Comparison of ENCODE assay signal across 13 mouse cellular contexts in genomic region chr11:52005586-52005985, GRCm38 (mm10). TPM values are rescaled to one million over a fixed set of nuclear protein-coding genes. Genes with fewer than 3 reads are reported as not detected.
A peak's percentile ranks its signal among the peaks of the same experiment; 100 is the strongest.
DNase-seq lines count a peak whose midpoint lies in the region; ATAC-seq lines count a peak whose summit lies in the region.
"Had no signal": no experiment of that assay in that cellular context is flagged by ENCODE, and none has a peak within 500 bp of the region (broad histone marks: within the 10 kb centered on the region; RNA-seq: fewer than 3 reads in every experiment).

No protein-coding gene starts in this region.

- ATAC-seq in heart, embryonic 16.5 days (replicated peaks; ENCODE audit: extremely low read depth, insufficient read depth, low FRiP score), result no peak
- ATAC-seq in forebrain, embryonic 14.5 days, result no peak
- no peak for ATAC-seq in midbrain, embryonic 12.5 days (ENCODE audit: low FRiP score, low read depth)
- ATAC-seq: CD4-positive, CD25-positive, alpha-beta regulatory T cell, adult 4 months had no signal

- H3K4me2 ChIP-seq in heart, embryonic 16.5 days (ENCODE audit: low read depth, low read length), result peak overlapping the region; percentile 31; the same call in 1 of the 2 replicates
- peak overlapping the region; percentile 14; the same call in 1 of the 2 replicates for H3K4me2 ChIP-seq in forebrain, embryonic 14.5 days (ENCODE audit: low read length)
- H3K4me2 ChIP-seq in midbrain, embryonic 12.5 days (replicated peaks), result peak overlapping the region; percentile 30

- H3K4me1 ChIP-seq in heart, embryonic 16.5 days (ENCODE audit: control insufficient read depth, insufficient read depth, low read length), result peaks cover 19% of the 10 kb centered on the region
- H3K4me1 ChIP-seq in forebrain, embryonic 14.5 days (ENCODE audit: control insufficient read depth, insufficient read depth, low read length), result peaks cover 14% of the 10 kb centered on the region
- peaks cover 24% of the 10 kb centered on the region for H3K4me1 ChIP-seq in midbrain, embryonic 12.5 days

- peak overlapping the region; percentile 42; the same call in 1 of the 2 replicates for H3K9ac ChIP-seq in heart, embryonic 16.5 days (ENCODE audit: low read length)
- H3K9ac ChIP-seq in forebrain, embryonic 14.5 days (ENCODE audit: low read length), result no peak overlapping the region
- H3K9ac ChIP-seq in midbrain, embryonic 12.5 days (replicated peaks), result no peak overlapping the region

- H3K4me3 ChIP-seq in heart, embryonic 16.5 days (ENCODE audit: low read length), result peak overlapping the region; percentile 6; the same call in 1 of the 2 replicates
- H3K4me3 ChIP-seq in forebrain, embryonic 14.5 days (ENCODE audit: low read depth, low read length), result no peak overlapping the region
- 0 out of 2 replicates have a peak overlapping the region, but pooled peaks have one; percentile 12 for H3K4me3 ChIP-seq in midbrain, embryonic 12.5 days

- WGBS in heart, embryonic 16.5 days, result 65% methylated on average over 2 of the region's 2 CpGs
- WGBS in forebrain, embryonic 14.5 days, result 74% methylated on average over 2 of the region's 2 CpGs
- 71% methylated on average over 2 of the region's 2 CpGs for WGBS in midbrain, embryonic 12.5 days

- H3K27ac ChIP-seq in heart, embryonic 16.5 days (ENCODE audit: low read length), result no peak overlapping the region
- no peak overlapping the region for H3K27ac ChIP-seq in forebrain, embryonic 14.5 days (ENCODE audit: low read depth, low read length)
- H3K27ac ChIP-seq in midbrain, embryonic 12.5 days (replicated peaks), result no peak overlapping the region

- DNase-seq in heart, adult 11 months, result no peak
- DNase-seq in 416B (ENCODE audit: low read depth), result peak; percentile 75
- DNase-seq in forebrain, embryonic 14.5 days (ENCODE audit: low spot score), result no peak
- DNase-seq in urinary bladder, postnatal 4 days (ENCODE audit: low spot score in 2 of 2), result no peak
- no peak for DNase-seq in left cerebral cortex, adult 11 months (ENCODE audit: low spot score)
- DNase-seq in layer of hippocampus, postnatal 14 days (ENCODE audit: low spot score in 2 of 2), result no peak
- DNase-seq: embryo, embryonic 11 days; heart, postnatal 10 days; left cerebral cortex, postnatal 4 days; retina, postnatal 1 day had no signal

- H3K27me3 ChIP-seq in heart, embryonic 16.5 days (ENCODE audit: control insufficient read depth, insufficient read depth, low read length), result no peaks in the 10 kb centered on the region
- no peaks in the 10 kb centered on the region for H3K27me3 ChIP-seq in forebrain, embryonic 14.5 days (replicated peaks; ENCODE audit: control insufficient read depth, insufficient read depth, low read length)
- H3K27me3 ChIP-seq in midbrain, embryonic 12.5 days, result no peaks in the 10 kb centered on the region

- H3K9me3 ChIP-seq in heart, embryonic 16.5 days (replicated peaks; ENCODE audit: control insufficient read depth, low read length), result no peaks in the 10 kb centered on the region
- H3K9me3 ChIP-seq in forebrain, embryonic 14.5 days (replicated peaks; ENCODE audit: control insufficient read depth, low read length), result no peaks in the 10 kb centered on the region
- H3K9me3 ChIP-seq in midbrain, embryonic 12.5 days, result no peaks in the 10 kb centered on the region

- H3K36me3 ChIP-seq in heart, embryonic 16.5 days (ENCODE audit: control insufficient read depth, insufficient read depth), result no peaks in the 10 kb centered on the region
- no peaks in the 10 kb centered on the region for H3K36me3 ChIP-seq in forebrain, embryonic 14.5 days (ENCODE audit: control insufficient read depth, insufficient read depth, low read length)
- H3K36me3 ChIP-seq in midbrain, embryonic 12.5 days, result 0 out of 2 replicates have a peak, but pooled peaks cover 4% of the 10 kb centered on the region

RNA-seq across cellular contexts. Expression of gene Cdkl3, which starts 1.6 kb away (rescaled TPM):
- 10.8 and 12.7 TPM in 2 replicates for polyA plus RNA-seq in heart, embryonic 16.5 days (2015; fragmentation: Nextera tagmentation; extraction: Ambion mirVana)
- 20.4 and 22.3 TPM in 2 replicates for polyA plus RNA-seq in forebrain, embryonic 14.5 days (2014; fragmentation: Nextera tagmentation; extraction: Ambion mirVana)
- 17.2 and 17.9 TPM in 2 replicates for polyA plus RNA-seq in midbrain, embryonic 12.5 days (2016; fragmentation: Nextera tagmentation; extraction: Ambion mirVana)
- 10 to 100 TPM; 20.4 to 20.8 TPM for total RNA-seq in layer of hippocampus, postnatal 14 days (2021)

RNA-seq across cellular contexts. Expression of gene Ube2b, which starts 5.0 kb away (rescaled TPM):
- polyA plus RNA-seq in heart, embryonic 16.5 days (2015; fragmentation: Nextera tagmentation; extraction: Ambion mirVana), result 278 and 286 TPM in 2 replicates
- 189 and 211 TPM in 2 replicates for polyA plus RNA-seq in forebrain, embryonic 14.5 days (2014; fragmentation: Nextera tagmentation; extraction: Ambion mirVana)
- polyA plus RNA-seq in midbrain, embryonic 12.5 days (2016; fragmentation: Nextera tagmentation; extraction: Ambion mirVana), result 232 and 244 TPM in 2 replicates
- 100 to 1,000 TPM; 166 to 171 TPM for total RNA-seq in layer of hippocampus, postnatal 14 days (2021)

RNA-seq across cellular contexts. Expression of gene Cdkn2aipnl, which starts 38.1 kb away (rescaled TPM):
- polyA plus RNA-seq in heart, embryonic 16.5 days (2015; fragmentation: Nextera tagmentation; extraction: Ambion mirVana), result 73.0 and 81.1 TPM in 2 replicates
- polyA plus RNA-seq in forebrain, embryonic 14.5 days (2014; fragmentation: Nextera tagmentation; extraction: Ambion mirVana), result 117 and 121 TPM in 2 replicates
- polyA plus RNA-seq in midbrain, embryonic 12.5 days (2016; fragmentation: Nextera tagmentation; extraction: Ambion mirVana), result 110 and 117 TPM in 2 replicates
- total RNA-seq in layer of hippocampus, postnatal 14 days (2021), result 10 to 100 TPM; 28.7 to 33.7 TPM
